Mouse (Mus musculus): Measurements from ENCODE around the gene Slc4a1ap.
"Not testable (repeated sequence)": the region's sequence is repeated elsewhere in the genome, so short reads cannot be mapped to it uniquely, and the experiment has no call there.

The Slc4a1ap gene

GRCm38 (mm10) chr5:31526354-31527116, at the start of gene Slc4a1ap:
Gene Slc4a1ap (plus strand): TSS chr5:31526995.
- peak; percentile 60 to 75 for DNase-seq (ENCODE audit: low read depth in 1 of 2, low spot score in 2 of 2)

DNA sequence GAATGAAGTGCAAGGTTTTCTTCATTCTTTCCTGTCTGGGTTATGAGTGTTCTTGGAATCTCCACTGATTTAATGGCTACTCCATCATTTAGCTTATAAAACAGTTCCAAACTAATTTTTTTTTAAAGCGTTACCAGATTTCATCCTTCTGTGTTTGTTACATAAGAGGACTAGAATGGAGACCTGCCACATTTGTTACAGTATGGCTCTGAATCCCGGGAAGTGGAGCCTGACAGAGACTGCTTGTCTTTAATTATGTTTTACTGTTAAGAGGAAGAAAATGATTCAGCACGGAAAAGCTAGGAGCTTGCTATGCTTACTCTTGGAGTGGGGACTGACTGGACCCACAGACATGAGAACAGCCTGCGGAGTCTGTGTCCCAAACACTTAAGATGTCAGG, 46.3 kb upstream of the Slc4a1ap start:
- DNase-seq (ENCODE audit: low read depth in 1 of 2, low spot score in 2 of 2), result no peak

DNA sequence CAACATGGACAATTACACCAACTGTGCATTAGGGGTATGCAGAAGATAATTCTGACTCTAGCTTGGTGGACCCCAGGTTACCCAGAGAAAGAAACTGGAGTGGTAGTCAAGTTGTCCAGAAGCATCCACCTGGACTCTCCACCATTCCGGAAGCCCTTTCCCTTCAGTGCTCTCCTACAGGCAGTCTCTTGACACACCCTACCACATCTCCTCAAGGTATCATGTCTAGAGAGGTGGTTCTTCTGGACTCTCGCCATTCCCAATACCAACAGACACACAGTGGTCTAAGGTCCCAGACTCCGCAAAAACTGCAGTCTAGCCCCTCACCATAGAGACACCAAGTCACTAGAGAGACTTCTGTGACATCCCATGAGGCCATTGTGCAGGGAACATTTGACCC, 41.4 kb upstream of the Slc4a1ap start, which contains the start of gene 4930548H24Rik:
Gene 4930548H24Rik, plus strand, starts transcription at position 301 of the 400 bp plus-strand sequence.
- DNase-seq (ENCODE audit: low read depth in 1 of 2, low spot score in 2 of 2), result no peak

DNA sequence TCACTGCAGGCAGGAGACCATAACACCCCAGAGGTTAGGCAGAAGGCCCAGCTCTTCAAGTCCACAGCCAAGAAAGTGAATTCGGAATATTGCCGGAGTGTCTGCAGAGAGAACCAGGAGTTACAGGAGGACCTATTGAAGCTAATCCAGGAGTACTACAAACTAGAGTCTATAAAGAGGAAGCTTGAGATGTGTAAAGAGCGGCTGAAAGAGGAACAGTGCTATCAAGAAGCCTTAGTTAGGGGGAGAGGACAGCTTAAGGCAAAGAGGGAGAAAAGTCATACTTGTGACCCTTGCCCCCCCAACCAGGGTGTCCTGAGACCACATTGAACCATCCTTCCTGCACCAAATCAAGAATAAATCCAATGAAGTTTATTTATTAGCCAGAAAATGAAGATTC, 38.9 kb upstream of the Slc4a1ap start:
- peak in 1 of 2 experiments; percentile 5 for DNase-seq (ENCODE audit: low read depth in 1 of 2, low spot score in 2 of 2)

- DNase-seq (ENCODE audit: low read depth in 1 of 2, low spot score in 2 of 2), result no peak
Measured at GRCm38 (mm10) chr5:31489116-31489769, 37.6 kb upstream of the Slc4a1ap start.

- DNase-seq (ENCODE audit: low read depth in 1 of 2, low spot score in 2 of 2), result no peak
Measured at GRCm38 (mm10) chr5:31492031-31492430, 34.8 kb upstream of the Slc4a1ap start.

- DNase-seq (ENCODE audit: low read depth in 1 of 2, low spot score in 2 of 2), result peak; percentile 59 to 73
Measured at GRCm38 (mm10) chr5:31494513-31495297, 32.1 kb upstream of the Slc4a1ap start, which contains the start of gene Gpn1. Gene Gpn1 (plus strand): TSS chr5:31494741.

- no peak for DNase-seq (ENCODE audit: low read depth in 1 of 2, low spot score in 2 of 2)
Measured at GRCm38 (mm10) chr5:31504843-31505242, 22.0 kb upstream of the Slc4a1ap start.

DNA sequence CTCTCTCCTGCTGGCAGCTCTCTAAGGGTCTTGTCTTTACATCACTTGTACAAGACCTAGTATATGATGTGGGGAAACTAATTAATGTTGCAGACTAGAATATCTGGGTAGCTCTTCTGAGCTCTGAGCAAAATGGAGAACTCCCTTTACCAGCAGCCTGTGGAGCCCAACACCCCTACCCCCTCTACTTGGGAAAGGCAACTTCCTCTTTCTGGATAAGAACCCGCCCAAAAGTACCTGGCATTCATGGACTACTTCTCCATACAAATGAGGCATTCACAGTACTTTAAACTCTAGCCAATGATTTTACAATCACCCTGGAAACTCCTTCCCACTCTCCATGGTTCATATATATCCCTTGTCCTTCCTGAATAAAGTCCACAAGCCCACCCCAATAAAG, 14.3 kb upstream of the Slc4a1ap start:
- DNase-seq (ENCODE audit: low read depth in 1 of 2, low spot score in 2 of 2), result peak; percentile 9 to 13

DNA sequence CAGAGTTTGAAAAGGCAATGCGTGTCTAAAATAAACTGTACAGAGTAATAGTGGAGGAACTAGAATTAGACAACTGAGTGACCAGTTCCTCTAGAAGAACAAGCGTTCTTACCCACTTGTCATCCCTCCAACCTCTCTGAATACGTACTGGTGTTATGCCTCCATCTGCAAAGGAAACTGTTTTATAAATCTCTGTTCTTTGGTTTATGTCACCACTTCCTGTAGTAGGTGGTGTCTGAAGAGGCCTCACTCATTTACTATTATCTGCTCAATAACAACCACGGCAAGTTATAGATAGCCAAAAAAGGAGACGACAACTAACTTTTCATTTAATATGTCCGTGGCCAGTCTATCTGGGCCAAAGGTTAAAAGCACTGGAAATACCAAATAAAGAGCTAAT, 6.2 kb upstream of the Slc4a1ap start:
- no peak for DNase-seq (ENCODE audit: low read depth in 1 of 2, low spot score in 2 of 2)

GRCm38 (mm10) chr5:31527117-31527680, 404 bp downstream of the Slc4a1ap start:
- no peak for DNase-seq (ENCODE audit: low read depth in 1 of 2, low spot score in 2 of 2)

DNA sequence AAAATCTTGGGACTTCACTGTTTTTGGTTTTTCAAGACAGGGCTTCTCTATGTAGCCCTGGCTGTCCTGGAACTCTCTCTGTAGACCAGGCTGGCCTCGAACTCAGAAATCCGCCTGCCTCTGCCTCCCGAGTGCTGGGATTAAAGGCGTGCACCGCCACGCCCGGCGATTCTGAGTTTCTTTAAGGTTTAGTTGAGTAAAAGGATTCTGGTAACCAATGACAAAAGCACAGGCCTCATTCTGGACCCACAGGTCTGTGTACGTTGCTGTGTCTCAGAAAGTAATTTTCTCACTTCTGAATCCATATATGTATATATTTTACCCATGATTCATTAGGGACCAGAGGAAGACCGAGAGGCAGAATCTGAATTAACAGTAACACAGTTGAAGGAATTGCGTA, 912 bp downstream of the Slc4a1ap start, which contains the start of gene Supt7l:
Gene Supt7l, minus strand, starts transcription at position 101 of the 400 bp plus-strand sequence.
- not testable (repeated sequence) for DNase-seq (ENCODE audit: low read depth in 1 of 2, low spot score in 2 of 2)

DNA sequence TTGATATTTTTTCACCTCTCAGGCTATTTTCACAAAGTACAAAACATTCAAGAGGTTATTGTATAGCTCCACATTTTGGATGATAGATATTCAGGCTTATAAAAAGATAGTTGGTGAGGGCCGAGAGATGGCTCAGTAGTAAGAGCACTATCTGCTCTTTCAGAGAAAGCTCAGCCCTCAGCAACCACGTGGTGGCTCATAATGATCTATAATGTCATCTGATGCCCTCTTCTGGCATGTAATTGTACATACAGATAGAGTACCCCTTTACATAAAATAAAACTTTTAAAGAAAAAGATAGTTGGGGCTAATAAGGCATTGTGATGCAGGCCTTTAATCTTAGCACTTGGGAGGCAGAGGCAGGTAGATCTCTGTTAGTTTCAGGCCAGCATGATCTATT, 1.8 kb downstream of the Slc4a1ap start:
- DNase-seq (ENCODE audit: low read depth in 1 of 2, low spot score in 2 of 2), result no peak

DNA sequence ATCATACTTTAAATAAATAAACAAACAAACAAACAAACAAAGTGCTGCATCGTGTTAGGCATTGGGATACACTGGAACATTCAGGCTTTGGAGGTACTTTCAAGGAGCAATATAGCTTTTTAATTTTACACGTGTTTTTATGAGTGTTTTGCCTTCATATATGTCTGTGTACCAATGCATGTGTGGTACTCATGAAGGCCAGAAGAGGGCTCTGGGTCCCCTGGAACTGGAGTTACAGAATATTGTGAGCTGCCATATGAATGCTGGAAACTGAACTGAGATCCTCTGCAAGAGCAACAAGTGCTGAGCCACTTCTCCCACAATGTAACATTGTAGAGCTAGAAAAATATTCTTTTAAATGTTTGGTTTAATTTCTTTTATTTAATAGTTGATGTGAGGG, 8.4 kb downstream of the Slc4a1ap start:
- no peak for DNase-seq (ENCODE audit: low read depth in 1 of 2, low spot score in 2 of 2)

GRCm38 (mm10) chr5:31559401-31559800, 32.6 kb downstream of the Slc4a1ap start:
- no peak for DNase-seq (ENCODE audit: low read depth in 1 of 2, low spot score in 2 of 2)

DNA sequence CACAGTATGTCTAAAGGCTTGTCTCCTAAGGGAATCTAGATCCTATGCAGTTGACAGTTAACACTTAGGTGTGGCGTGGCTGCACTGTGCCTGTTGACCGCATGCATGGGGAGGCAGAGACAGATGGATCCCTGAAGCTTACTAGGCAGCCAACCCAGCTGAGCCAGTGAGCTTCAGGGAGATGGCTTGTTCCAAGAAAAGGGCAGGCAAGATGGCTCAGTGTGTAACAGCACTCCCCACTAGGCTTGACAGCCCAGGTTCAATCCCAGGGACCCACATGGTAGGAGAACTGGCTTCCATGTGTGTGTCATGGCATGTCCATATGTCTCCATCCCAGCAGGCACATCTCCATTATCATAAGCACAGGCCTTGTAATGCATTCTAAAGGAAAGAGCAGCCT, 33.6 kb downstream of the Slc4a1ap start:
- DNase-seq (ENCODE audit: low read depth in 1 of 2, low spot score in 2 of 2), result no peak

GRCm38 (mm10) chr5:31562036-31562666, 35.4 kb downstream of the Slc4a1ap start:
- no peak for DNase-seq (ENCODE audit: low read depth in 1 of 2, low spot score in 2 of 2)

DNA sequence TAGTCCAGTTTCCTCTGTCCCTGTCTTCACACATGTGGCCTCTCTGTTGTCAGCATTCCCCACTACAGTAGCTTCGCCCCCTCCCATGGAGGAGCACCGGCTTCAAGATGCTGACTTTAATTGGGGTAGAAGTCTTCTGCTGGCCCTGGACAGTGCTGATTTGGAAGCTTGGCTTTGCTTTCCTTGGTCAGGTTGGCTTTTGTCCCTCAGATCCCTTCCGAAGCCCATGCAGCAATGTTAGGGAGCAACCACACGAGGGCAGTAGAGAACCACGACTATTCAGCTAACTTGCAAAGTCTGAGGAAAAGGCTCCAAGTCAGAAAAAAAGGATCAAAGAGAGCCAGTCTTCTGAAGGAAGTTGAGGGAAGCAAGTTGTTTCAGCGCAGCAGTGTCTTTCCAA, 36.7 kb downstream of the Slc4a1ap start:
- peak in 1 of 2 experiments; percentile 31 for DNase-seq (ENCODE audit: low read depth in 1 of 2, low spot score in 2 of 2)

DNA sequence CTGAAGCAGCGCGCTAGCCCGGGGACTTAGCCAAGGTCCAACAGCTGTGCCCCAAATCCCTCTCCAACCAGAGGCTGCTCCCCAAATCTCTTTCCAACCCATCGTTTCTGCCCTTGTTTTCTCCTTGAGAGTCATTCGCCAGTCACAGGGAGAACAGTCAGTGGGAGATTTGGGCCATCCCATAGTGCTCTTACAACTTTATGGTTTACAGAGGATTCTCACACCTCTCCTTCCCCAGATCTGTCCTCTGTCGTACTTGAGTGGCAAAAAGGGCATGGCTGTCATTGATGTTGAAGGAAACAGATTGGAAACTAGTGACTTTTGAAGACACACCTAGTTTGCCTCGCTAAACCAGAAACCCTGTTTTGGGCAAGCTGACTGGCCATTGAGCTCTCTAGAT, 37.1 kb downstream of the Slc4a1ap start:
- DNase-seq (ENCODE audit: low read depth in 1 of 2, low spot score in 2 of 2), result no peak

DNA sequence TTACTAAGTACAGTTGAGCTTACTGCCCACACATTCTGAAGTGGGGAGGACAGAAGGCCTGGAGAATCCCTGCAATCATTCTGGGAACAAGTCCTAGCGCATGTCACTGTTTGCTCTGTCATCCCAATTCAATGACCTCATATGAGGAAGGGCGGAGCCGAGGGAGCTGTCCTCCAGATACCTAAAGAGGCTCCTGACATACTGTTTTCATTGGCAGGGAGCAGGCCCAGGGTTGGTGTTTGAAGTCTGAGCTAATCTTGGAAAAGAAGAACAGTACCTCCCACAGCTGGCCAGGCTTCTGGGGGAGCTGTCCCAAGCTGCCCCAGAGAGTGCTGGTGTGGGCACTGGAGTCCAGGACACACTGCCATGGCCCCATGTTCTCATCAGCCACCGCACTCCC, 38.2 kb downstream of the Slc4a1ap start:
- no peak for DNase-seq (ENCODE audit: low read depth in 1 of 2, low spot score in 2 of 2)

GRCm38 (mm10) chr5:31566026-31566425, 39.2 kb downstream of the Slc4a1ap start:
- no peak for DNase-seq (ENCODE audit: low read depth in 1 of 2, low spot score in 2 of 2)

All from monocyte, adult 2 months (primary cell).